Mouse (Mus musculus) small intestine, adult 2 months (tissue): Measurements from ENCODE around the gene Fam189a1.

ENCODE experiments used
- CTCF ChIP-seq: fragments of 200-500 bp; IDR thresholded peaks from 2 replicates; pipeline ENCODE4 v1.5.1; 2012; ENCODE audit warnings: low read depth, mild to moderate bottlenecking, control low read depth, inconsistent platforms, low read length, moderate library complexity, mixed read lengths; ENCODE audit not compliant: insufficient replicate concordance, insufficient read length; ENCODE audit errors: extremely low read depth
- POLR2A ChIP-seq: fragments of 200-500 bp; IDR thresholded peaks from 2 replicates; pipeline ENCODE4 v1.6.1; 2012; ENCODE audit warnings: low read depth, mild to moderate bottlenecking, control low read depth, inconsistent platforms, low read length, moderate library complexity

DNA sequence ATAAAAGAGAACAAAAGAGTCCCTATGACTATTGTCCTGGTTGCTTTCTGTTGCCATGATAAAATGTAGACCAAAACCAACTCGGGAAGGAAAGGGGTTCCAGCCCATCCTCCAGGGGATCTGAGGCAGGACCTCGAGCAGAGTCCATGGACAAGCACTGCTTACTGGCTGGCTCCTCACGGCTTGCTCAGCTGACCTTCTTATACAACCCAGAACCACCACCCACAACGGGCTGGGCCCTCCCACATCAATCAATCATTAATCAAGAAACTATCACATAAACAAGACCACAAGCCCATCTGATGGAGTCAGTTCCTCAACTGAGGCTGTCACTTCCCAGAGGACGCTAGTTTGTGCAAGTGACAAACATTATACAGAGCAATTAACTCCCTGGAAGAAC is 16.3 kb downstream of the Fam189a1 start:
- no peak for TF ChIP-seq CTCF
- TF ChIP-seq POLR2A, result no peak
